Mouse (Mus musculus) CD4-positive helper T cell, adult 2 months (primary cell): ENCODE measurements around the gene Gm2035.
"Not testable (repeated sequence)": the region's sequence is repeated elsewhere in the genome, so short reads cannot be mapped to it uniquely, and the experiment has no call there.

ENCODE experiments used
- DNase-seq: peaks from one replicate; pipeline ENCODE4 v3.0.0-alpha.2; 2012; ENCODE audit warnings: low read depth, missing footprints, low spot score

The Gm2035 gene

GRCm38 (mm10) chr12:87919721-87920120 lies at the start of gene Gm2035:
Gene Gm2035, minus strand, starts transcription at chr12:87919857.
- DNase-seq = not testable (repeated sequence)

- DNase-seq = not testable (repeated sequence)
Observed at GRCm38 (mm10) chr12:87953780-87954179, 34.1 kb upstream of the Gm2035 start, which contains the start of gene Gm2042. Gene Gm2042, plus strand, starts transcription at chr12:87954080.

- not testable (repeated sequence) for DNase-seq
Observed at GRCm38 (mm10) chr12:87895070-87895469, 24.6 kb downstream of the Gm2035 start, which contains the start of gene Gm2022. Gene Gm2022, plus strand, starts transcription at chr12:87895370.

- DNase-seq = not testable (repeated sequence)
Observed at GRCm38 (mm10) chr12:87873772-87874171, 45.9 kb downstream of the Gm2035 start, which contains the start of gene Gm2016. Gene Gm2016, plus strand, starts transcription at chr12:87874072.
